Mouse (Mus musculus): Measurements from ENCODE around the gene Cps1.

Gene Cps1

DNA sequence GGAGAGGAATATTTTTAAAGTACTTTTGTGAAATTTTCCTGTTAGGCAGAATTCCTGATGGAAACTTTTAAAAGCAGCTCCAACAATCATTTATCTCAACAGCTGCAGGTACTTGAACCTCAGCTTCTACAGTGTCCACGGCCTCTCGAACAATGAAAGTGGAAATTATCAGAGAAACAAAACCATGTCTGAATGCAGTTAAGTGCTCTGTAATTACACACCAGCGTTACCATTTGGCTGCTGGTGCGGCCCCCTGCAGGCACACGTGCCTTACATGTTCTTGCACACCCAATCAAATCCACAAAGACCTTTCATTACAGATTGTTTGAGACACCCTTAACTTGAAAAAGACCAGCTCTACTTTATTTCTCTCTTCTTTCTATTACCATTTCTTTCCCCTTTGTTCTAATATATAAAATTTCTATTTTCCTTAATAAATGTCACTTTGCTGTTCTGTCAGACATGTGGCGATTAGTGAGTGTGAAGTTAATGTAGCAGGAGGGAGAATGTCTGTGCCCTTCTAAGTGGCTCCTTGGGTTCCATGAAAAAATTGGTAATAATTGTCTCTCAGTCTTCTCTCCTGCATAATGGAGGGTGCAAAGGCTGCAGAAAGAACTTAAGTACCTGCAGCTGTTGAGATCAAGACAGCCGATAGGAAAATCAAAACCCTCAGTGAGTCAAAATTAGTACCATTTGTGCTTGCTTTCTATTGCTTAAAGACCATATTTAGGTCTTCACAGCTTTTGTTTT lies 112.8 kb downstream of the Cps1 start:
- DNase-seq (ENCODE audit: low spot score in 2 of 2) = no peak

DNA sequence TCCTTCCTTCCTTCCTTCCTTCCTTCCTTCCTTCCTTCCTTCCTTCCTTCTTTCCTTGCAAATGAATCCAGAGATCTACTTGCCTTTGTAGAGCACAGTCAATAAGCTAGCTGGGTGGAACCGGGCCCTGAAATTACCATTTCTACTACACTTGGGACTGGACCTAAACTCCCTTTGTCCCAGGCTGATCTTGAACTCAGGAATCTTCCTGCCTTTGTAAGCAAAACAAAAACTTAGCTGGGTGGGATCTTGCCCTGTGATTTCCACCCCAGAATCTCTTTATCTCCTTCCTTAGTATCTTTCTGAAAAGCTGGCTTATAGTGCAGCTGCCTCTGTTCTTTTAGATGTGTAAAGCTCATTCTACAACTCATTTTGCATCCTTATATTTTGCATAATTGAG lies 115.6 kb downstream of the Cps1 start:
- DNase-seq (ENCODE audit: low spot score in 2 of 2) = no peak

DNA sequence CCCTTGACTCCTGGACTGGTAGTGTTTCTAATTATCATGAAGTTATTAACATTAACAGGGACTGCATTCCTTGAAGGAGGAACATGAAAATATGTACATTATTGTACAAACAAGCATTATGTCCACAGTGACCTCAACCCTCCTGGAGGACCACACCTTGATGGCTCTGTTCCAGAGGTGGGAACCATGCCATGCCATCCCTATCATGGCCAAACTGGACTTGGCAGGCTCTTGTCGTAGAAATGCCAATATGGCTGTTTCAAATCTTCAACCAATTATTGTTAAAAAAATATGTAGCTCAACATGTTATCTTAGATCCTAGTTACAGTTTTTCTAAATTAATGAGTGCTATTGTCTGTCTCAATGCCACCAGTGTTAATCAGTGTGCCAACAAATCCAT lies 116.1 kb downstream of the Cps1 start:
- no peak for DNase-seq (ENCODE audit: low spot score in 2 of 2)

DNA sequence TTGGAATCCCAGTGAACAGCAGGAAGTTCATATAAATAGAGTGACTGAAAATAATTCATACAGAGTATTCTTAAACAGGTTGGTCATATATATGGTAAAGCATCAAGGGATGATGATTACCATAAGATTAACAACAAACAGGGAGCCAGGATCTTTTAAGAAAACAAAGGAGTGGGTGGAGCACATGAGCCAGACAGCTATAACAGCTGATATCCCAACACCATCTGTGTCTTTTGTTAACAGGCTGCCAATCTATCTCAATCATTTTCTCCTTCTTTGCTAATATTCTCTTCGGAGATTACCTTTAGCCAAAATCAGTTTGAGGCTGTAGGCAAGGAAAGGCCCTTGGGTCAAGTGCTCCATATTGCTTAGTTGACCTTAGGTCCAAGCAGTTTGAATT lies 142.4 kb downstream of the Cps1 start:
- DNase-seq (ENCODE audit: low spot score in 2 of 2) = no peak

DNA sequence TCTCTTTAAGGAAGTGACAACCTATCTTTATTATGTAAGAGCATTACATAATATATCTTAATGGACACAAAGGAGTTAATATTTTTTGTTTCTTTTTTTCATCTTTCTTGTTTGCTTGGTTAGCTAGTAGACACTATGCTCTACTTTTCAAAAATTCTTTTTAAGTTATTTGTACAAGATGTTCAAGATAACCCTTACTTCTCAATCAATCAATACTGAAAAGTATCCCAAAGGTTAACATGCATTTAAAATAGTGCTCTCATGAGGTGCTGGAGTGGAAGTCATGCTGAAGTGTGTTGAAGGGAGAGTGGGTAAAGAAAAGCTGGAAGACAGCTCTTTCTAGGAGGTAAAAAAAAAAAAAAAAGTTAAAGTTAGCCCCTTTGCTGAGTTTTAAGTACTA lies 145.1 kb downstream of the Cps1 start:
- no peak for DNase-seq (ENCODE audit: low spot score in 2 of 2)

DNA sequence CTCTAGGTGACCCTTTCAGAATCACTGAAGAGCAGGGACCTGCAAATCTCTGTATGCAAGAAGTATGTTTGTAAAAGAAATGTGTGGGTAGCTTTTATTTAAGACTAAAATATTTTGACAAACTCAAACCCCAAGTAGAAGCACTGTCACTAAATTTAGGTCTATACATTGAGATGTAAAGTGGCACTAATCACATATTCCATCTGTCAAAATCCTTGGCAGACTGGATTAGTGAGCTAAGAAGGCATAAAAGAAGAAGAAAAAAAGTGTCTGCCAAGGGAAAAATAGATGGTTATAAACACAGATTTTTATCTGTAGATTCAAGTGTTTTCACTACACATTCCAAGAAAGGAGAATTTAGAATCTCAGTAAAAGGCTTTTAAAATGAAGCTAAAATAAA lies 145.6 kb downstream of the Cps1 start:
- DNase-seq (ENCODE audit: low spot score in 2 of 2) = no peak

DNA sequence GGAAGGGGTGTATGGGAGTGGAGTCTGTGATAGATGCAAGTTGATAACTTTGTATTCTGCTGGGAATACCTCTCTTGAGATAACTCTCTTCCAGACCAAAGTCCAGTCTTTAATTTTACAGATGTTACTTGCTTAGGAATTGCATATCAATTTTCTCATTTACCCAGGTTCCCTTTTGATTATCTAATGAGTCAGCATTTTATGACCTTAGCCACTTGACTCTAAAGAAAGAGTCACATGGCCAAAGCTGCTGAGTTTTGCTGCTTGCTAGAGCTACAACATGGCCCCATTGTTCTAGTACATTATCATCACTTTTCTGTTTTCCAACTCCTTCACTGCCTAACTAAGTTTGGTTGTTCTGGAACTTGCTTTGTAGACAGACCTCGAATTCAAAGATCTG lies 153.4 kb downstream of the Cps1 start:
- DNase-seq (ENCODE audit: low spot score in 2 of 2) = no peak

Measured in thymus, postnatal 10 days (tissue).